Mouse (Mus musculus) intestine, postnatal 0 days (tissue): ENCODE results near the gene Tulp2. TPM values are rescaled to one million over a fixed set of nuclear protein-coding genes. Genes with fewer than 3 reads are reported as not detected.

Experiments used
- ATAC-seq: fragments of 200-750 bp; cut with Nextera tagmentation; 2 replicates; pipeline ENCODE4 v1.8.0; 2017; ENCODE audit warnings: mild to moderate bottlenecking, moderate TSS enrichment, moderate library complexity
- H3K27ac ChIP-seq: fragments of 300-500 bp; sonication (generic); 2 replicates; pipeline ENCODE4 v1.5.1; 2014; ENCODE audit warnings: mild to moderate bottlenecking, low read depth, low read length, moderate library complexity
- H3K27me3 ChIP-seq: fragments of 300-500 bp; sonication (generic); replicated peaks from 2 replicates; pipeline ENCODE4 v1.6.1; 2014; ENCODE audit warnings: low read length, mixed read lengths; ENCODE audit not compliant: control insufficient read depth, insufficient read depth
- H3K36me3 ChIP-seq: fragments of 300-500 bp; sonication (generic); 2 replicates; pipeline ENCODE4 v1.6.1; 2014; ENCODE audit warnings: mild to moderate bottlenecking, moderate library complexity; ENCODE audit not compliant: control insufficient read depth, insufficient read depth
- H3K4me1 ChIP-seq: fragments of 300-500 bp; sonication (generic); replicated peaks from 2 replicates; pipeline ENCODE4 v1.6.1; 2014; ENCODE audit warnings: antibody characterized with exemption, low read length, mixed read lengths; ENCODE audit not compliant: control insufficient read depth, insufficient read depth
- H3K4me2 ChIP-seq: fragments of 300-500 bp; sonication (generic); replicated peaks from 2 replicates; pipeline ENCODE4 v1.6.1; 2014; ENCODE audit warnings: low read depth, mild to moderate bottlenecking, moderate library complexity
- H3K4me3 ChIP-seq: fragments of 300-500 bp; sonication (generic); 2 replicates; pipeline ENCODE4 v1.5.1; 2014; ENCODE audit warnings: low read depth, low read length
- H3K9ac ChIP-seq: fragments of 300-500 bp; sonication (generic); 2 replicates; pipeline ENCODE4 v1.6.1; 2014; ENCODE audit warnings: mild to moderate bottlenecking, low read depth, low read length
- H3K9me3 ChIP-seq: fragments of 300-500 bp; sonication (generic); 2 replicates; pipeline ENCODE4 v1.6.1; 2016; ENCODE audit warnings: mixed run types; ENCODE audit not compliant: control insufficient read depth
- CTCF ChIP-seq: sonication (generic); IDR thresholded peaks from 2 replicates; pipeline ENCODE4 v1.5.1; 2016; ENCODE audit warnings: low read depth, mild to moderate bottlenecking, control low read depth, antibody characterized with exemption, moderate library complexity
- WGBS: fragments of 180-500 bp; shearing (Covaris S2); extraction: QIAGEN DNeasy Blood & Tissue Kit; methylation state at CpG from one replicate; pipeline ENCODE4 v1.1.7; 2014; 5-methylcytosine and 5-hydroxymethylcytosine counted together
- polyA plus RNA-seq: library from polyadenylated mRNA; unstranded; fragments of >200 nt; fragmentation: Nextera tagmentation; extraction: Ambion mirVana; gene quantifications from 2 replicates; pipeline ENCODE4 v1.2.1, GENCODE M21; 2015

Tulp2 gene
- polyA plus RNA-seq, 1 experiment from 2014 or later, result 0.78 TPM

DNA sequence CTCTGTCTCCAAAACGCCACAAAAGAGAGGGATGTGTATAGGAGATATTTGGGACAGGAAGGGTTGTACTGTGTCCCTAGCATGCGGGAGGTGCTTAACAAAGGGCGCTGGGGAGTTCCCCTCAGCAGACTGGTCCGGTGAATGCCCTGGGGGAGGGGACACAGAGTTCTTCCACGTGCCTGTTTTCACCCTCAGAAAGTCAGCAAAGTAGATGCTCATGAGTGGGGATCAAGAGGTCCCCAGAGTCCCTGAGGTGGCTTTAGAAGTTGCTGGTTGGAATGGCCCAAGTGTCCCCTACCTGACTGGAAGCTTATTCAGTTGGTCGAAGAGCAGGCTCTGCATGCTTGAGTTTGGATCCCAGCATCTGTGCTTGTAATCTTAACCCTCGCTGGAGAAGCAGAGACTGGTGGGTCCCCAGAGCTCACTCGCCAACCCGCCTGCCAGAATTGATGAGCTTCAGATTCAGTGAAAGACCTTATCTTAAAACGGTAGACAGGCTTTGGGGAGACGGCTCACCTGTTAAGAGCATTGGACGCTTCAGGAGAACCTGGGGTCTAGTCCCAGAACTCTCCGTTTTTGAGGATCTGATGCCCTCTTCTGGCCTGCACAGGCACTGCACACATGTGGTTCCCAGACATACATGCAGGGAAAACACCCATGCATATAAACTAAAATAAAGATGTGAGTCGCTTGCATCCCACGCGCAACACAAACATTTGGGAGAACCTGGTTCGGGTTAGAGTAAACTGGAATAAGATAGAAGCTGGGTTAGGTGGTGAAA, 79.4 kb downstream of the Tulp2 start:
- no peaks in the 10 kb centered on the region for H3K9me3 ChIP-seq
- WGBS, result 24% methylated on average over 17 of the region's 17 CpGs
- H3K27me3 ChIP-seq, result peaks cover 3% of the 10 kb centered on the region; the same call in 1 of the 2 replicates
- no peaks in the 10 kb centered on the region for H3K36me3 ChIP-seq
- ATAC-seq, result peak; percentile 27; the same call in 1 of the 2 replicates
- peak; percentile 94 for TF ChIP-seq CTCF
- 0 out of 2 replicates have a peak overlapping the region, but pooled peaks have one; percentile 1 for H3K4me3 ChIP-seq
- no peak overlapping the region for H3K27ac ChIP-seq
- no peak overlapping the region for H3K9ac ChIP-seq
- no peaks in the 10 kb centered on the region for H3K4me1 ChIP-seq
- H3K4me2 ChIP-seq, result peak overlapping the region; percentile 45

DNA sequence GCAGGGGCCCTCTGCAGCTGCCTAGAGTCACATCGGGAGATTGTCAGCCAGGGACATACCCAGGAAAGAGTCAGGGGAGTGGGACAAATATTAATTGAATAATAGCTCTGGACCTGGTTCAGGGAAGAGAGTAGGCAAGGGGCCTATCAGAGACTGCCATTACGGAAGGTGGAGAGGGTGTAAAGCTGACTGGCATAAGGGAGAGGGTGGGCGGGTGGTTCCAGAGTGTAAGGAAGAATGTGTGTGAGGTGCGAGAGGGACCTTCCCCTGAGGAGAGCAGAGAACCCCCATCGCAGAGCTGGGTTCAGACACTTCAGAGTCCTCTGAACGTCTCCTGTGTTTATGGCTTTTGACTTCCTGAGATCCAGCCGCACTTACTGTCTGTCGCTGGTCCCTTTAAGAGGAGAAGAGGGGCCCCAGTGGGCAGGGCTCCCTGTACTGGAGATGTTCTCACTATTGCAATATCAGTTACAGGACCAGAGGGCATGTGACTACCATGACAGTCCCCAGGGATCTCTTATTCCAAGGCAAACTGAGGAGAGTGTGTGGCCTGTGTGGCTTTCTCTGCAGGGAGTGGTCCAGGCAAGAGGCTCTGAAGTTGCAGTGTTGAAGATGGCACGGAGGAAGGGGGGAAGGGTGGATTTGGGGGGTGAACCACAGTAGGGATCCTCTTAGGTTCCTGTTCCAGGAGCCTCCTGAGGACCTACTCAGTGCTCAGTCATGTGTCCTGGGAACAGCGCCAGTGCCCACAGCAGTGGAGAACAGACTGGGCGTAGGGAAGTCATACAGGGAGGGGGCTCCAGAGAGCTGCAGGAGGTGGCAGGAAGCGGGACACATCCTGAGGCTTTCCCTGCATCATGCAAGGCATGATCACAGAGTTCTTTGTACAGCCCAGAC, 80.2 kb downstream of the Tulp2 start:
- Histone ChIP-seq H3K36me3 (no peaks in the 10 kb centered on the region), H3K4me3 (0 out of 2 replicates have a peak overlapping the region, but pooled peaks have one; percentile 1), H3K4me1 (no peaks in the 10 kb centered on the region), H3K9me3 (no peaks in the 10 kb centered on the region), H3K9ac (no peak overlapping the region), H3K27ac (no peak overlapping the region), H3K4me2 (peak overlapping the region; percentile 45), H3K27me3 (peaks cover 3% of the 10 kb centered on the region; the same call in 1 of the 2 replicates)
- no peak for TF ChIP-seq CTCF
- peak; percentile 35 for ATAC-seq
- WGBS, result 38% methylated on average over 12 of the region's 12 CpGs

DNA sequence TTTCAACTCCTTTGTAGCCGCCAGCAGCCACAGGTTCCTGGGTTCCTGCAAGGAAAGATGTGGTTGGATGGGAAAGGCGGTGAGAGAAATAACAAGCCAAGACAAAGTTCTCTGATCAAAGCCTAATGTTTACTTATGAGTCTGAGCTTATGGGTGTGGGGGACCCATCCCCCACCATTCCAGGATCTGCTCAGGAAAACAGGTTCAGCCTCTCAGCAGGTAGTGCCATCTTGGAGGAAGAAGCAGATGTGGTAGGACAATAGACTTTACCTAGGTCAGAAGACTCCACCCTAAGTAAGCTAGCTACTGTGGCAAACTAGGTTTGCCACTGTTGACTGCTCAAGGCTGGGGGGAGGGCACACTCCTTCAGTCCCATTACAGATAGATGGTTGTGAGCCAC, 83.1 kb downstream of the Tulp2 start:
- 67% methylated on average over 2 of the region's 2 CpGs for WGBS
- H3K4me1 ChIP-seq, result no peaks in the 10 kb centered on the region
- peaks cover 3% of the 10 kb centered on the region; the same call in 1 of the 2 replicates for H3K27me3 ChIP-seq
- no peak for TF ChIP-seq CTCF
- H3K9ac ChIP-seq, result no peak overlapping the region
- H3K36me3 ChIP-seq, result no peaks in the 10 kb centered on the region
- ATAC-seq, result no peak
- H3K27ac ChIP-seq, result no peak overlapping the region
- no peaks in the 10 kb centered on the region for H3K9me3 ChIP-seq
- H3K4me2 ChIP-seq, result no peak overlapping the region
- H3K4me3 ChIP-seq, result no peak overlapping the region

DNA sequence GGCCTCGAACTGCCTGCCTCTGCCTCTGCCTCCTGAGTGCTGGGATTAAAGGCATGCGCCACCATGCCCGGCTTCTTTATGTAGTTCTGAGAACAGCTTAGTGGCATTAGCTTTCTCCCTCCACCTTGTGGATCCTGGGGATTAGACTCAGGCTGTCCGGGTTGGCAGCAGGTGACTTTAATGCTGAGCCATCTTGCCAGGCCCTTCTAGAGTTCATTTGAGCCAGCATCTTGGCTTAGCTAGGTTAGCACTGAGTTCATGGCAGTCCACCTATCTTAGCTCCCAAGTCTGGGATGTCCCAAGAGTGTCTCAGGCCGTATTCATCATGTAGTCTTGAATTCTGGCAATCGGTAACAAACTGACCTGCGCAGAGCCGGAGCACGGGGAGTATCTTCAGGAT, 83.8 kb downstream of the Tulp2 start:
- 94% methylated on average over 9 of the region's 9 CpGs for WGBS
- no peak for ATAC-seq
- Histone ChIP-seq H3K27ac (no peak overlapping the region), H3K4me1 (no peaks in the 10 kb centered on the region; the same call in 1 of the 2 replicates), H3K9ac (no peak overlapping the region), H3K4me3 (no peak overlapping the region), H3K4me2 (no peak overlapping the region), H3K9me3 (no peaks in the 10 kb centered on the region), H3K36me3 (no peaks in the 10 kb centered on the region; the same call in 1 of the 2 replicates), H3K27me3 (peaks cover 3% of the 10 kb centered on the region; the same call in 1 of the 2 replicates)
- TF ChIP-seq CTCF, result no peak

DNA sequence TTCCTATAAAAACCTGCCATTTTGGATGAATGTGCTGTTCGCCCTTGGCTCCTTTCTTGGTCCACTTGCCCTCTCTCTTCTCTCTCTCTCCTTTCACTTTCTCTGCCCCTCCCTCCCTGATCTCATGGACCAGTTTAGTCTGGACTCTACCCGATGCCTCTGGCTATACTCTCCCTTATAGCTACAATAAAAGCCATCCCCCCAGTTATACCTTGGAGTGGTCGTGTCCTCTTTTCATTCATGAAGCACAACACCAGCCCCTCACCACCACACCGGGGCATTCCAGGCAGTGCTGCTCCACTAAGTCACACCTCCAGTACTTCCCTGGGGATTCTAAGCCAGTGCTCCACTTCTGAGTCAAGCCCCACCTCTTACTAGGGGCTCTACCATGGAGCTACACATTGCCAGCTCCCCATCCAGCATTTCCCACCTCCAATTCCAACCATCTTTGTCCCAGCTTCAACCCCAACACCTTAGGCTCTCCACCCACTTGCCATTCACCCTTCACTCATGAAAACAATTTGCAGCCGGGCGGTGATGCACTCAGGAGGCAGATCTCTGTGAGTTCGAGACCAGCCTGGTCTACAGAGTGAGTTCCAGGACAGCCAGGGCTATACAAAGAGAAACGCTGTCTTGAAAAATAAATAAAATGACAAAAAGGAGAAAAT, 85.6 kb downstream of the Tulp2 start:
- Histone ChIP-seq H3K36me3 (no peaks in the 10 kb centered on the region; the same call in 1 of the 2 replicates), H3K27me3 (no peaks in the 10 kb centered on the region), H3K9ac (no peak overlapping the region), H3K4me3 (no peak overlapping the region), H3K4me1 (peaks cover 4% of the 10 kb centered on the region; the same call in 1 of the 2 replicates), H3K9me3 (no peaks in the 10 kb centered on the region), H3K4me2 (0 out of 2 replicates have a peak overlapping the region, but pooled peaks have one; percentile 74), H3K27ac (peak overlapping the region; percentile 54; the same call in 1 of the 2 replicates)
- no peak for ATAC-seq
- 67% methylated on average over 8 of the region's 8 CpGs for WGBS
- no peak for TF ChIP-seq CTCF
